Mouse (Mus musculus): ENCODE data around the gene Fndc3a.

GRCm38 (mm10) chr14:72519561-72519960, 190.2 kb downstream of the Fndc3a start:
- TF ChIP-seq EP300 (IDR thresholded peaks at IDR 0.05; ENCODE audit: insufficient read depth, low read depth, low read length) = no peak
- no peak for TF ChIP-seq POLR2A (IDR thresholded peaks at IDR 0.05; ENCODE audit: insufficient read depth, low read depth, low read length)
- TF ChIP-seq CTCF (IDR thresholded peaks at IDR 0.05) = no peak

Measured in heart, adult 2 months (tissue).